Mouse (Mus musculus) lung, postnatal 0 days (tissue): ENCODE results near the gene Aph1a.

Source experiments
- CTCF ChIP-seq: IDR thresholded peaks from 2 replicates; pipeline ENCODE4 v1.5.1; 2016; ENCODE audit warnings: antibody characterized with exemption, mild to moderate bottlenecking
- EP300 ChIP-seq: IDR thresholded peaks from 2 replicates; pipeline ENCODE4 v1.6.1; 2016; ENCODE audit warnings: antibody characterized with exemption, mild to moderate bottlenecking, control low read depth

- no peak for TF ChIP-seq CTCF
- TF ChIP-seq EP300 = no peak
Measured at GRCm38 (mm10) chr3:95903753-95904502, 10.2 kb downstream of the Aph1a start.
